Mouse (Mus musculus) mature B cell (primary cell): ENCODE data around the gene Tal1.

Experiments used
- in situ Hi-C: fragments of 300-500 bp; cut with MboI; formaldehyde crosslinking; loops from 2 replicates; pipeline ENCODE4 v1.14.3; 2019

Gene Tal1

GRCm38 (mm10) chr4:115071668-115072067, 15.4 kb downstream of the Tal1 start:
- in situ Hi-C loops, result no loop called here

- in situ Hi-C loops, result no loop called here
Measured at GRCm38 (mm10) chr4:115074789-115075188, 18.6 kb downstream of the Tal1 start.

GRCm38 (mm10) chr4:115075204-115075915, 19.1 kb downstream of the Tal1 start:
- in situ Hi-C loops, result no loop called here

- in situ Hi-C loops, result no loop called here
Measured at GRCm38 (mm10) chr4:115078892-115079820, 22.9 kb downstream of the Tal1 start.

- in situ Hi-C loops, result no loop called here
Measured at GRCm38 (mm10) chr4:115079821-115080349, 23.7 kb downstream of the Tal1 start.

- in situ Hi-C loops, result no loop called here
Measured at GRCm38 (mm10) chr4:115083031-115083430, 26.8 kb downstream of the Tal1 start.

GRCm38 (mm10) chr4:115085522-115086095, 29.4 kb downstream of the Tal1 start:
- in situ Hi-C loops, result no loop called here

- in situ Hi-C loops, result no loop called here
Measured at GRCm38 (mm10) chr4:115086257-115086656, 30.0 kb downstream of the Tal1 start.

GRCm38 (mm10) chr4:115086763-115087415, 30.7 kb downstream of the Tal1 start:
- in situ Hi-C loops, result no loop called here

- in situ Hi-C loops, result no loop called here
Measured at GRCm38 (mm10) chr4:115088611-115089338, 32.5 kb downstream of the Tal1 start, which contains the start of gene Pdzk1ip1. TSS of gene Pdzk1ip1 (plus strand) at chr4:115088708.

GRCm38 (mm10) chr4:115090592-115090991, 34.4 kb downstream of the Tal1 start:
- in situ Hi-C loops, result no loop called here

- in situ Hi-C loops, result no loop called here
Measured at GRCm38 (mm10) chr4:115091806-115092205, 35.6 kb downstream of the Tal1 start.

- in situ Hi-C loops, result no loop called here
Measured at GRCm38 (mm10) chr4:115093331-115093864, 37.2 kb downstream of the Tal1 start.

GRCm38 (mm10) chr4:115094056-115094455, 37.8 kb downstream of the Tal1 start:
- in situ Hi-C loops, result no loop called here

GRCm38 (mm10) chr4:115095671-115096434, 39.6 kb downstream of the Tal1 start:
- in situ Hi-C loops, result no loop called here

GRCm38 (mm10) chr4:115096435-115097145, 40.4 kb downstream of the Tal1 start:
- in situ Hi-C loops, result no loop called here

GRCm38 (mm10) chr4:115097146-115097496, 40.9 kb downstream of the Tal1 start:
- in situ Hi-C loops, result no loop called here

- in situ Hi-C loops, result no loop called here
Measured at GRCm38 (mm10) chr4:115101682-115102081, 45.5 kb downstream of the Tal1 start.

GRCm38 (mm10) chr4:115103510-115103909, 47.3 kb downstream of the Tal1 start:
- in situ Hi-C loops, result no loop called here
